Mouse (Mus musculus) embryonic facial prominence, embryonic 15.5 days (tissue): ENCODE data around the gene Trim17. TPM values are rescaled to one million over a fixed set of nuclear protein-coding genes. Genes with fewer than 3 reads are reported as not detected.

Experiments used
- ATAC-seq: fragments of 200-750 bp; cut with Nextera tagmentation; 2 replicates; pipeline ENCODE4 v1.8.0; 2017; ENCODE audit warnings: low read depth, moderate TSS enrichment; ENCODE audit not compliant: insufficient number of reproducible peaks, low FRiP score, low TSS enrichment
- H3K27ac ChIP-seq: fragments of 300-500 bp; sonication (generic); replicated peaks from 2 replicates; pipeline ENCODE4 v1.5.1; 2015; ENCODE audit warnings: mild to moderate bottlenecking, inconsistent platforms
- H3K27me3 ChIP-seq: fragments of 300-500 bp; sonication (generic); 2 replicates; pipeline ENCODE4 v1.6.1; 2015; ENCODE audit warnings: inconsistent platforms
- H3K36me3 ChIP-seq: fragments of 300-500 bp; sonication (generic); 2 replicates; pipeline ENCODE4 v1.6.1; 2015; ENCODE audit warnings: mild to moderate bottlenecking, inconsistent platforms
- H3K4me1 ChIP-seq: fragments of 300-500 bp; sonication (generic); 2 replicates; pipeline ENCODE4 v1.6.1; 2015; ENCODE audit warnings: inconsistent platforms
- H3K4me2 ChIP-seq: fragments of 300-500 bp; sonication (generic); replicated peaks from 2 replicates; pipeline ENCODE4 v1.6.1; 2015; ENCODE audit warnings: mild to moderate bottlenecking, inconsistent platforms
- H3K4me3 ChIP-seq: fragments of 300-500 bp; sonication (generic); replicated peaks from 2 replicates; pipeline ENCODE4 v1.5.1; 2015; ENCODE audit warnings: mild to moderate bottlenecking, inconsistent platforms
- H3K9ac ChIP-seq: fragments of 300-500 bp; sonication (generic); 2 replicates; pipeline ENCODE4 v1.6.1; 2015; ENCODE audit warnings: inconsistent platforms
- H3K9me3 ChIP-seq: fragments of 300-500 bp; sonication (generic); replicated peaks from 2 replicates; pipeline ENCODE4 v1.6.1; 2016; ENCODE audit warnings: inconsistent platforms
- WGBS: fragments of 180-500 bp; shearing (Covaris S2); methylation state at CpG from one replicate; pipeline ENCODE4 v1.1.7; 2015; 5-methylcytosine and 5-hydroxymethylcytosine counted together
- polyA plus RNA-seq: library from polyadenylated mRNA; unstranded; fragments of >200 nt; fragmentation: Nextera tagmentation; extraction: Ambion mirVana; gene quantifications from 2 replicates; pipeline ENCODE4 v1.2.1, GENCODE M21; 2015

Gene Trim17
- polyA plus RNA-seq, 1 experiment from 2014 or later: 0.59 TPM

DNA sequence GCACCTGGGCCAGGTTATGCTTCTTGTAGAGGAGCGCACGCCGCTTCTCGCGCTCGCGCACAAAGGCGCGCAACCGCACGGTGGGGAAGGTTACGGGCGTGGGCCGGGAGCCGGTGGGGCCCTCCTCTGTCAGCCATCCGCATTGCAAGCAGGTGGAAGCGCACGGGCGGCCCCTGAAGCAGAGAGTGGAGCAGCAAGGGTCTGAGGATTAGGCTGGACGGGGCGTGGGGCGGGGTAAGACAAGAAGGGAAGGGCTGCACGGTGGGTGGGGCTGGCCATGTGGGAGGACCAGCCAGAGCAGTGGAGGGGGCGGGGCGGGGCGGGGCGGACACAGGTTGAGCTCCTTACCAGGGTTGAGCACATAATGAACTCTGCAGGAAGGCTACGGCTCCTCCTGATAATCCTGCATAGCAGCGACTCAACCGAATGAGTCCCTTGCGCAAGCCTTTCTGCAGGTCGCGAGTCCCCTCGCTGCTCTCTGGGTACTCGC is 39.9 kb downstream of the Trim17 start:
- peaks cover 16% of the 10 kb centered on the region for H3K36me3 ChIP-seq
- H3K9me3 ChIP-seq: no peaks in the 10 kb centered on the region
- H3K4me1 ChIP-seq: peaks cover 8% of the 10 kb centered on the region
- H3K27me3 ChIP-seq: peaks cover 25% of the 10 kb centered on the region
- peak overlapping the region; percentile 35 for H3K4me3 ChIP-seq
- H3K9ac ChIP-seq: no peak overlapping the region
- ATAC-seq: peak; percentile 62
- peak overlapping the region; percentile 61 for H3K4me2 ChIP-seq
- H3K27ac ChIP-seq: no peak overlapping the region
- 2% methylated on average over 35 of the region's 35 CpGs for WGBS

DNA sequence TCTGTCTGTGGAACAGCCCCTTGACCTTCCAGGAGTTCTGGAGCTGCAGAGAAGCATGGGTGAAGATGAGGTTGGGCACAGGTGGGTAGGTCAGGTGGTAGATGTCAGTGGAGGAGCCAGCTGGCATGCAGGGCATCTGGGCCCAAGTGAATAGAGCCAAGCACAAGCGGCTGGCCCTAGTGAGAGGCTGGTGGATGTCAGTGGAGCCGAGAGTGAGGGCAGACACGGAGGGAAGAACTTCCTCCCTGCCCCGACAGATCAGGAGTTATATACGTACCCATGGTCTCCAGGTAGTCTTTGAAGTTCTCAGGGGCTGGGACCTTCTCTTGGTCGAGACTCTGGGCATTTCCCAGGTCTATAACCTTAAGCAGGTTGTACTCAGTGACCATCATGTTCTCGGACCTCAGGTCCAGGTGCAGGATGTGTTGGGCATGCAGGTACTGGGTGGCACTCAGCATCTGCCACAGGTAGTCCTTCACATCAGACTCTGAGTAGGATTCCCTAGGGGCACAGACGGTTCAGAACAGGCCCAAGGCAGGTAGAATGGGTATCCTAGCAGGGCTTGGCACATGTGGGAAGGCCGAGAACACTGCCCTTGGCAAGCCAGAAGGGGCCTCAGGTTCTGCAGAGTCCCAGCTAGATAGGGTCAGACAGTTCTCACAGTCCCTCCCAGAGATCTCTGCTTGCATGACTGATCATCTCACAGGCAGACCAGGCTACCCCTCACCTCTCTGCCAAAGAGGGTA is 40.7 kb downstream of the Trim17 start:
- 76% methylated on average over 9 of the region's 9 CpGs for WGBS

GRCm38 (mm10) chr11:58995807-58996370 is 41.4 kb downstream of the Trim17 start:
- H3K4me3 ChIP-seq: no peak overlapping the region
- no peak overlapping the region for H3K4me2 ChIP-seq
- peaks cover 8% of the 10 kb centered on the region for H3K4me1 ChIP-seq
- no peak for ATAC-seq
- H3K9me3 ChIP-seq: no peaks in the 10 kb centered on the region
- H3K27ac ChIP-seq: no peak overlapping the region
- 48% methylated on average over 12 of the region's 12 CpGs for WGBS
- H3K9ac ChIP-seq: no peak overlapping the region
- peaks cover 2% of the 10 kb centered on the region; the same call in 1 of the 2 replicates for H3K36me3 ChIP-seq
- H3K27me3 ChIP-seq: peaks cover 25% of the 10 kb centered on the region

More for the DNA sequence above, 40.7 kb downstream of the Trim17 start:
- H3K4me1 ChIP-seq: peaks cover 8% of the 10 kb centered on the region
- no peak overlapping the region for H3K9ac ChIP-seq
- H3K27me3 ChIP-seq: peaks cover 25% of the 10 kb centered on the region
- peaks cover 8% of the 10 kb centered on the region for H3K36me3 ChIP-seq
- ATAC-seq: no peak
- H3K9me3 ChIP-seq: no peaks in the 10 kb centered on the region
- H3K4me2 ChIP-seq: no peak overlapping the region
- no peak overlapping the region for H3K4me3 ChIP-seq
- no peak overlapping the region for H3K27ac ChIP-seq

- H3K27me3 ChIP-seq: peaks cover 25% of the 10 kb centered on the region
- H3K9ac ChIP-seq: no peak overlapping the region
- H3K4me2 ChIP-seq: no peak overlapping the region
- 79% methylated on average over 5 of the region's 5 CpGs for WGBS
- H3K27ac ChIP-seq: no peak overlapping the region
- no peak overlapping the region for H3K4me3 ChIP-seq
- no peak for ATAC-seq
- H3K36me3 ChIP-seq: no peaks in the 10 kb centered on the region
- peaks cover 8% of the 10 kb centered on the region for H3K4me1 ChIP-seq
- H3K9me3 ChIP-seq: no peaks in the 10 kb centered on the region
Observed at GRCm38 (mm10) chr11:58997541-58997940, 43.1 kb downstream of the Trim17 start.

GRCm38 (mm10) chr11:58999158-58999557 is 44.7 kb downstream of the Trim17 start:
- Histone ChIP-seq H3K4me2 (no peak overlapping the region), H3K4me1 (peaks cover 6% of the 10 kb centered on the region), H3K9me3 (no peaks in the 10 kb centered on the region), H3K27ac (no peak overlapping the region), H3K9ac (no peak overlapping the region), H3K36me3 (no peaks in the 10 kb centered on the region), H3K27me3 (peaks cover 18% of the 10 kb centered on the region), H3K4me3 (no peak overlapping the region)
- WGBS: 49% methylated on average over 11 of the region's 11 CpGs
- ATAC-seq: no peak

- ATAC-seq: no peak
- Histone ChIP-seq H3K9ac (no peak overlapping the region), H3K9me3 (no peaks in the 10 kb centered on the region), H3K36me3 (no peaks in the 10 kb centered on the region), H3K27ac (no peak overlapping the region), H3K4me3 (no peak overlapping the region), H3K4me2 (no peak overlapping the region), H3K27me3 (peaks cover 12% of the 10 kb centered on the region), H3K4me1 (no peaks in the 10 kb centered on the region)
- WGBS: 76% methylated on average over 6 of the region's 6 CpGs
Observed at GRCm38 (mm10) chr11:58999830-59000229, 45.3 kb downstream of the Trim17 start.

DNA sequence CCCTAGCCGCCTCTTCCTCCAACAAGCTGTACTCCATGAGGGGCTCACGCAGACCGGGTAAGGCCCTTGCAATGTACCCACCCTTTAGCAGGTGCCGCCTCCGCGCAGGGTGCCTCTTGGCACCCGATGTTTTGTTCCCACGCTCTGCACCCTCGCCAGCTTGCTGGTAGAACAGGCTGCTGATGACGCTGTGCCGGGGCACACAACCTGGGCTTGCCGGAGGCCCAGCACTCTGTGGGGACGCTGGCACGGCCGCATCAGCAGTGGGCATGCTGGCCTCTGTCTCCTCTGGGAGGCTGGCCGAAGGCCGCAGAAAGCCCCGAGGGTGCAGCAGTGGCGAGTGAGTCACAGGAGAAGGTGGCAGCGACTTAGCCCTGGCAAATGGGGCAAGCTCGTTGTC is 46.1 kb downstream of the Trim17 start:
- Histone ChIP-seq H3K36me3 (no peaks in the 10 kb centered on the region), H3K4me2 (no peak overlapping the region), H3K27me3 (peaks cover 4% of the 10 kb centered on the region; the same call in 1 of the 2 replicates), H3K9ac (no peak overlapping the region), H3K9me3 (no peaks in the 10 kb centered on the region), H3K4me3 (no peak overlapping the region), H3K4me1 (no peaks in the 10 kb centered on the region), H3K27ac (no peak overlapping the region)
- ATAC-seq: no peak
- WGBS: 90% methylated on average over 21 of the region's 21 CpGs

DNA sequence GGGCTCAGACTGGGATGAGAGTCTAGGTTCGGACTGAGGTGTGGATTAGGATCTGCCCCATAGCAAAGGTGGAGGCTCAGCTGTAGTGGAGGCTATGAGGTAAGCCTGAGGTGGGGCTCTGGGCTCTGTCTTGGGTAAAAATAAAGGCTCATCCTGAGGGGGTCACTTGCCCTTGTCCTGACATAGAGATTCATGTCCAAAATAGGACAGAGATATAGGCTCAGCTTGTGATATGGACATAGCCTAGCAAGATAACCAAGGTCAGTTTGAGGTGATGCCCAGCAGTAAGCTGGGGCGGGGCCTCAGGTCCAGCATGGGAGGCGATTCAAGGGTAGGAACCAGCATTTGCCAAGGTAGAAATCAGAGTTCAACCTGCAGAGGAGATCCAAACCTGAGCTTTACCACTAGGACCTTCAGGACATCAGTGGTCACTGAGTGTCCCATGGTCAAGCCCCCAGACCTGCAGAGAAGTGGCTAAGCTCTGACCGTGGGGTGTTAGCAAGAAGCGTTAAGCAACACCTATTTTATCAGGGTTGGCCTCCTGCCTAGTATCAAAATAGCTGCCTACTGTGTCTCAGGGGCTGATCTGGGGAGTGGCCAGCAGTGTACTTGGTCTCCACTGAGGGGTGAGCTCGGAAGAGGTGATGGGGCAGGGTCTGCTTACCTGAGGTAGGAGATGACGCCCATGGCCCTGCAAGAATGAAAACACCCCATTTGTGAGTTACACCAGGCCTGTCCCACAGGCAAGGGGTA is 48.0 kb downstream of the Trim17 start:
- Histone ChIP-seq H3K9ac (no peak overlapping the region), H3K27me3 (no peaks in the 10 kb centered on the region), H3K4me2 (no peak overlapping the region), H3K4me3 (no peak overlapping the region), H3K4me1 (no peaks in the 10 kb centered on the region), H3K9me3 (no peaks in the 10 kb centered on the region), H3K36me3 (no peaks in the 10 kb centered on the region), H3K27ac (no peak overlapping the region)
- no peak for ATAC-seq
- WGBS: 75% methylated on average over 7 of the region's 7 CpGs

DNA sequence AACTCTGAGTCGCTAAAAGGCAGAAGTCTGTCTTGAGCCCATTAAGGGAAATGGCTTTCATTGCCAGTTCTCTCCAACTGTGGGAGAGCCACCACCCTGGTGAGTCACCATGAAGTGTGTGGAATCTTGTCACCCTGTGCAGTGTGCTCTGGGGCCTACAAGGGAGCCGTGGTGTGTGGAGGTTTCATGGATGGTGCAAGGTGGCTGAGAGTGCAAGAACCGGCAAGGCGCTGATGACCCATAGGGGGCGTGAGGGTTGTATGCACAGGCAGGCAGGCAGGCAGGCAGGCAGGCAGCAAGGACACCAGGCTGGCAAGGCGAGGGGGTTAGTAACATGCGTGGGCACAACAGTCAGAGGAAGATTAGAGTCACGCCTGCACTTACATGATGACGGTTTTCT is 60.6 kb downstream of the Trim17 start:
- H3K36me3 ChIP-seq: no peaks in the 10 kb centered on the region
- no peak for ATAC-seq
- no peaks in the 10 kb centered on the region for H3K4me1 ChIP-seq
- no peaks in the 10 kb centered on the region; the same call in 1 of the 2 replicates for H3K27me3 ChIP-seq
- no peak overlapping the region for H3K27ac ChIP-seq
- H3K9ac ChIP-seq: no peak overlapping the region
- no peak overlapping the region for H3K4me3 ChIP-seq
- H3K4me2 ChIP-seq: no peak overlapping the region
- no peaks in the 10 kb centered on the region for H3K9me3 ChIP-seq
- 33% methylated on average over 9 of the region's 9 CpGs for WGBS
